Mouse (Mus musculus) liver, postnatal 0 days (tissue): ENCODE data around the gene Tspear. TPM values are rescaled to one million over a fixed set of nuclear protein-coding genes. Genes with fewer than 3 reads are reported as not detected.

Experiments used
- ATAC-seq: fragments of 200-750 bp; cut with Nextera tagmentation; 2 replicates; pipeline ENCODE4 v1.8.0; 2017; ENCODE audit warnings: mild to moderate bottlenecking, moderate library complexity
- DNase-seq: peaks from one replicate; pipeline ENCODE4 v3.0.0-alpha.2; 2016
- H3K27ac ChIP-seq: fragments of 300-500 bp; sonication (generic); 2 replicates; pipeline ENCODE4 v1.5.1; 2014; ENCODE audit warnings: antibody characterized with exemption, moderate library complexity, mild to moderate bottlenecking, low read depth
- H3K27me3 ChIP-seq: fragments of 300-500 bp; sonication (generic); 2 replicates; pipeline ENCODE4 v1.6.1; 2014; ENCODE audit warnings: low read length, control low read depth, mixed read lengths; ENCODE audit not compliant: insufficient read depth
- H3K36me3 ChIP-seq: fragments of 300-500 bp; sonication (generic); replicated peaks from 2 replicates; pipeline ENCODE4 v1.6.1; 2014; ENCODE audit warnings: mild to moderate bottlenecking, control low read depth, low read length, moderate library complexity, mixed read lengths; ENCODE audit not compliant: insufficient read depth
- H3K4me1 ChIP-seq: fragments of 300-500 bp; sonication (generic); 2 replicates; pipeline ENCODE4 v1.6.1; 2014; ENCODE audit warnings: antibody characterized with exemption, mild to moderate bottlenecking, control low read depth; ENCODE audit not compliant: insufficient read depth
- H3K4me2 ChIP-seq: fragments of 300-500 bp; sonication (generic); 2 replicates; pipeline ENCODE4 v1.6.1; 2014; ENCODE audit warnings: low read depth, mild to moderate bottlenecking, low read length, moderate library complexity, mixed read lengths
- H3K4me3 ChIP-seq: fragments of 300-500 bp; sonication (generic); 2 replicates; pipeline ENCODE4 v1.5.1; 2014; ENCODE audit warnings: low read depth, low read length
- H3K9ac ChIP-seq: fragments of 300-500 bp; sonication (generic); replicated peaks from 2 replicates; pipeline ENCODE4 v1.6.1; 2014; ENCODE audit warnings: mild to moderate bottlenecking, moderate library complexity
- H3K9me3 ChIP-seq: fragments of 300-500 bp; sonication (generic); 2 replicates; pipeline ENCODE4 v1.6.1; 2016; ENCODE audit warnings: mild to moderate bottlenecking, control low read depth, low read length, mixed read lengths
- CTCF ChIP-seq: sonication (generic); IDR thresholded peaks from 2 replicates; pipeline ENCODE4 v1.5.1; 2016; ENCODE audit warnings: antibody characterized with exemption, low read depth
- EP300 ChIP-seq: IDR thresholded peaks from 2 replicates; pipeline ENCODE4 v1.6.1; 2016; ENCODE audit warnings: antibody characterized with exemption, low read depth, mild to moderate bottlenecking
- WGBS: fragments of 180-500 bp; shearing (Covaris S2); extraction: QIAGEN DNeasy Blood & Tissue Kit; methylation state at CpG from one replicate; pipeline ENCODE4 v1.1.7; 2014; ENCODE audit not compliant: insufficient replicate concordance; 5-methylcytosine and 5-hydroxymethylcytosine counted together
- polyA plus RNA-seq: library from polyadenylated mRNA; unstranded; fragments of >200 nt; fragmentation: Nextera tagmentation; extraction: Ambion mirVana; gene quantifications from 2 replicates; pipeline ENCODE4 v1.2.1, GENCODE M21; 2015

The Tspear gene
- polyA plus RNA-seq, 1 experiment from 2014 or later: 0.06 TPM

- DNase-seq (no peak), ATAC-seq (no peak)
- Histone ChIP-seq H3K27ac (no peak within 1 kb of the TSS), H3K4me3 (no peak within 1 kb of the TSS), H3K4me1 (no peaks in the 10 kb centered on the region), H3K4me2 (no peak within 1 kb of the TSS), H3K9ac (no peak within 1 kb of the TSS), H3K36me3 (no peaks in the 10 kb centered on the region), H3K27me3 (no peaks in the 10 kb centered on the region), H3K9me3 (no peaks in the 10 kb centered on the region)
- TF ChIP-seq CTCF (no peak), EP300 (no peak)
- 61% methylated on average over 5 of the region's 5 CpGs for WGBS
These were observed 125.4 kb downstream of the Tspear start, which contains the start of gene Gm9507 for GRCm38 (mm10) chr10:77811743-77812142. Gene Gm9507 (minus strand): TSS chr10:77811843.

GRCm38 (mm10) chr10:77814382-77814781 lies 128.0 kb downstream of the Tspear start, which contains the start of gene Gm2696:
Gene Gm2696 (plus strand): TSS chr10:77814682.
- WGBS: 39% methylated on average over 4 of the region's 4 CpGs
- H3K9ac ChIP-seq: no peak within 1 kb of the TSS
- H3K9me3 ChIP-seq: no peaks in the 10 kb centered on the region
- H3K27me3 ChIP-seq: no peaks in the 10 kb centered on the region
- no peak for DNase-seq
- no peaks in the 10 kb centered on the region for H3K4me1 ChIP-seq
- H3K4me2 ChIP-seq: no peak within 1 kb of the TSS
- H3K4me3 ChIP-seq: no peak within 1 kb of the TSS
- H3K36me3 ChIP-seq: no peaks in the 10 kb centered on the region
- no peak for TF ChIP-seq CTCF
- TF ChIP-seq EP300: no peak
- no peak within 1 kb of the TSS for H3K27ac ChIP-seq
- ATAC-seq: no peak

- ATAC-seq: no peak
- Histone ChIP-seq H3K9me3 (no peaks in the 10 kb centered on the region), H3K27ac (no peak overlapping the region), H3K36me3 (no peaks in the 10 kb centered on the region), H3K4me1 (no peaks in the 10 kb centered on the region), H3K4me2 (no peak overlapping the region), H3K9ac (no peak overlapping the region), H3K27me3 (no peaks in the 10 kb centered on the region), H3K4me3 (no peak overlapping the region)
- DNase-seq: peak; percentile 33
- TF ChIP-seq EP300 (no peak), CTCF (peak; percentile 65)
- WGBS: 24% methylated on average over 5 of the region's 5 CpGs
These were observed 129.1 kb downstream of the Tspear start for GRCm38 (mm10) chr10:77815514-77815913.

- H3K9ac ChIP-seq: no peak overlapping the region
- no peaks in the 10 kb centered on the region for H3K36me3 ChIP-seq
- TF ChIP-seq EP300 (no peak), CTCF (no peak)
- no peak overlapping the region for H3K27ac ChIP-seq
- WGBS: 94% methylated on average over 4 of the region's 4 CpGs
- no peak overlapping the region for H3K4me2 ChIP-seq
- H3K9me3 ChIP-seq: no peaks in the 10 kb centered on the region
- no peak overlapping the region for H3K4me3 ChIP-seq
- H3K4me1 ChIP-seq: no peaks in the 10 kb centered on the region
- DNase-seq (no peak), ATAC-seq (no peak)
- H3K27me3 ChIP-seq: no peaks in the 10 kb centered on the region
These were observed 132.2 kb downstream of the Tspear start for GRCm38 (mm10) chr10:77818523-77818922.

- no peaks in the 10 kb centered on the region for H3K4me1 ChIP-seq
- no peak for DNase-seq
- no peak for ATAC-seq
- H3K9me3 ChIP-seq: no peaks in the 10 kb centered on the region
- no peak overlapping the region for H3K4me3 ChIP-seq
- no peaks in the 10 kb centered on the region for H3K36me3 ChIP-seq
- no peak overlapping the region for H3K27ac ChIP-seq
- no peak overlapping the region for H3K4me2 ChIP-seq
- H3K27me3 ChIP-seq: no peaks in the 10 kb centered on the region
- no peak overlapping the region for H3K9ac ChIP-seq
- 54% methylated on average over 4 of the region's 4 CpGs for WGBS
- no peak for TF ChIP-seq CTCF
- no peak for TF ChIP-seq EP300
These were observed 132.8 kb downstream of the Tspear start for GRCm38 (mm10) chr10:77819203-77819602.

GRCm38 (mm10) chr10:77826951-77827350 lies 140.6 kb downstream of the Tspear start, which contains the start of gene Krtap10-4:
Gene Krtap10-4 (minus strand): TSS chr10:77827095.
- no peaks in the 10 kb centered on the region for H3K4me1 ChIP-seq
- H3K9me3 ChIP-seq: no peaks in the 10 kb centered on the region
- H3K27ac ChIP-seq: no peak within 1 kb of the TSS
- H3K27me3 ChIP-seq: no peaks in the 10 kb centered on the region
- DNase-seq: no peak
- H3K36me3 ChIP-seq: no peaks in the 10 kb centered on the region
- no peak within 1 kb of the TSS for H3K9ac ChIP-seq
- no peak for ATAC-seq
- H3K4me3 ChIP-seq: no peak within 1 kb of the TSS
- H3K4me2 ChIP-seq: no peak within 1 kb of the TSS
- TF ChIP-seq EP300 (no peak), CTCF (no peak)
- 49% methylated on average over 6 of the region's 6 CpGs for WGBS

GRCm38 (mm10) chr10:77835647-77836046 lies 149.3 kb downstream of the Tspear start, which contains the start of gene Krtap10-10:
Gene Krtap10-10 (plus strand): TSS chr10:77835947.
- H3K9ac ChIP-seq: no peak within 1 kb of the TSS
- TF ChIP-seq EP300: no peak
- WGBS: 65% methylated on average over 9 of the region's 9 CpGs

More at GRCm38 (mm10) chr10:77835647-77836046, 149.3 kb downstream of the Tspear start, which contains the start of gene Krtap10-10:
- Histone ChIP-seq H3K36me3 (no peaks in the 10 kb centered on the region), H3K27me3 (no peaks in the 10 kb centered on the region), H3K4me1 (no peaks in the 10 kb centered on the region), H3K4me3 (no peak within 1 kb of the TSS), H3K27ac (no peak within 1 kb of the TSS), H3K4me2 (no peak within 1 kb of the TSS), H3K9me3 (no peaks in the 10 kb centered on the region)
- DNase-seq (no peak), ATAC-seq (no peak)
